Mouse (Mus musculus) liver, embryonic 18 days (tissue): ENCODE results near the gene Npcd. TPM values are rescaled to one million over a fixed set of nuclear protein-coding genes. Genes with fewer than 3 reads are reported as not detected.

Source experiments
- polyA plus RNA-seq: library from polyadenylated mRNA; depleted of rRNA; stranded (reverse); fragments of >200 nt; gene quantifications from 2 replicates; pipeline ENCODE4 v1.2.3, GENCODE M21; 2012; rRNA removed

Gene Npcd
- polyA plus RNA-seq: not detected in 2 replicates

DNA sequence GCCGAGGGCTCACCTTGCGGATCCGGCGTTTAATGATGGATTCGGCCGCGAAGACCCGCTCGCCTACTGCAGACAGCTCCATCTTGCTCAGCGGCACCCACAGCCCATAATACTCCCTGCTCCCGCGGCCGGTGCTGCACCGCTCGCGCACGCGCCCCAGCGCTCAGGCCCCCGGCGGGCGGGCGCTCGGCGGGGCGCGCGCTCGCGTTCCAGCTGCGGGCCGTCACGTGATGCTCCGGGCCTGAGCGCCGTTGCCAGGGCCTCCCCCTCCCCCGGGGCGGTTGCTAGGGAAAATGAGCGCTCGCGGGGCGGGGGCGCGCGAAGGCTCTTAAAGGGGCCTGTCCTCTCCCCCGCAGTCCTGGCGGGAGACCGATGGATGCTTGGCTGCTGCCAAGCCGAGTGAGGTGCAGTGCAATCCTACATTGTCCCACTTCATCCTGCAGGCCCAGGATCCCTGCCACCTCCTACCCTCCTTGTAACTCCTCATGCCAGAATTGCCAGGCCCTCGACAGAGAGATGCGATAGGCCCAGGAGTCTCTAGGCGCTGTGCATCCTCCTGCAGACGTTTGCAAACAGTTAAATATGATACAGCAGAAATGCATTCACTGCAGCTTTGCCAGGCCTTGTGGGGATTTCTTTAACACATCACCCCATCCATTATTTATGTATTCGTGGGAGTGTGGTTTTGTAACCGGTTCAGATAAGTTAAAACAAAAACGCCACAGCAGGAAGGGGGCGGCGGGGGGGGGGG is at the start of gene Npcd, which contains the start of gene Cbx6:
TSS of gene Npcd (minus strand) at position 108 of the 751 bp plus-strand sequence.
TSS of gene Cbx6 (minus strand) at position 559 of the 751 bp plus-strand sequence.

DNA sequence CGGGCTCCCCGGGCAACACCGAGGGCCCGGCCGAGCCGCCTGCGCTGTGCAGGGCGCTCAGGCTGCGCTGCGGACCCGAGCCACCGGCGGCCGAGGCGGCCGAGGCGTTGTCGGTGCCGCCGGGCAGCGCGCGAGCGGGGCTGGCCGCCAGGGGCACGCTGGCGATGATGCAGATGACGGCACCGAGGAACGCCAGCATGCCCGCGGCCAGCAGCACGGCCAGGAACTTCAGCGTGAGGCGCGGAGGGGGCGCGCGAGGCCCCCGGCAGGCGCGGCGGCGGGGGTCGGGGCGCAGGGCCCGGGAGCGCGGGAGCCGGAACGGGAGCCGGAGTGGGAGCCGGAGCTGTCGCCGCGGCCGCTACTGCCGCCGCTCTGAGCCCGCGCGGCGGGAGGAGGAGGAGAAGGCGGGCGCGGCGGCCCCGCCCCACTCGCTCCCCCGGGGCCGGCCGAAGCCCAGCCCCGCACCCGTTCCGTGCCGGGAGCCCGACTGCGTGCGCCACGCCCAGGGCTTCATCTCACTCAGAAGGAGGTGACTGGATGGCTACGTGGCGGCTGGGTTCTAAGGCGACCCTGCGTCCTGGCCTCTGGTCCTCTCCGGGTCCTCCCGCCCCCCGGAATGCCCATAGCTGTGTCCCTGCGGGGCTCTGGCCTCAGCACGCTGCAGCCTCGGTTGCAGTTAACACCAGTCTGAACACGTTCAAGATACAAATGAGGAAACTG is 29.5 kb downstream of the Npcd start, which contains the start of gene Nptxr:
TSS of gene Nptxr (minus strand) at position 415 of the 720 bp plus-strand sequence.

DNA sequence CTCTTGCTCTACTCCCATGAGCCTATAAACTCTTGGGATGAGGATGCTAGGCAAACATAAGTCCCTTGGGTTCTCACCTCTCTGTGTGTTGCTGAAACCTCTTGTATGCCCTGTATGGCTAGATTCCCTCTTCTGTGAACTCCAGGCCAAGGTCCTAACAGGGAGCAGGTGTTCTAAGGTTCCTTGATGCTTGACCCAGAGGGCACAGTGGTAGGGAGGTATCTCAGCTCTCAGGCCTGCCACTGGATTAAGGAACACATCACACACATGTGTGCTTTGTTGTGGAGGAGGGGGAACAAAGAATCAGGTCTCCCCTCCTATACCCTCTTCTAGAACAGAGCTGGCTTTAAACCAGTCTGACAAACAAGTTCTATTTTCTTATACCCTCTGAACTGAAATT is 56.3 kb downstream of the Npcd start, which contains the start of gene Dnal4:
TSS of gene Dnal4 (minus strand) at position 101 of the 400 bp plus-strand sequence.

DNA sequence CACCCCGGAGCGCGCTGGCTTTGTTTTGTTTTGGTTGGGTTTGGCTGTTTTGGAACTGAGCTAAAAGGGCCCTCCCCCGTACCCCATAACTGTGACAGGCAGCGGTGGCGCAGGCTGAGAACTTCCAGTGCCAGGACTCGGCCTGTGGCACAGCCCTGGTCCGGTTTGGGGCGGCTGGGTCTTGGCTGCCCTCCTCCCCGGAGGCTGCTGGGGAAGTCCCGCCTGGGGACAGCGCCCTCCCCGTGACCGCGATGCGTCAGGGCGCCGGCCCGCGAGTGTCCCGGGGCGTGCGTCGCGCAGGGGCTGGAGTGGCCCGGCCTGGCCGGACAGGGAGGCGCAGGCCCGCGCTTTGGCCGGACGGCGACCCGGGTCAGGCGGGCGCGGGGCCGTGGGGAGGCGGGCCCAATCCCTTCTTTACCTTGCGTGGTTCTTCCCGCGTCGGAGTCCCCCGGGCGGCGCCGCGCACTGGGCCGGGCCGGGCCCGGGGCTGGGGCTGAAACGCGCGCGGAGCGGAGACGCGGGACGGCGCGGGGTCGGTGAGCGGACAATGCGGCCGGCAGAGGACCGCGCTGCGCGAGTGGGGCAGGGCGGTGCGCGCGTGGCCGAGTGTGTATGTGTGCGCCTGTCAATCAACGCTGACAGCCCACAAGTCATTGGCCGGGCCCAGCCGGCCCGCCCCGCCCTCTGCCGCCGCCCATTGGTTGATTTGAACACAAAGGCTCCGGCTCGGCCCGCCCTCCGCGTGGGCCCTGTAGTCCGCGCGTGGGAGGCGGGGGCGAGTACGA is 91.9 kb downstream of the Npcd start, which contains the start of gene Sun2:
TSS of gene Sun2 (minus strand) at position 616 of the 785 bp plus-strand sequence.

Other genes with a start within 250 kb of the Npcd start
- 0.26 and 0.46 TPM in 2 replicates for gene Dmc1, start 229.1 kb downstream of the Npcd start, polyA plus RNA-seq
- gene Fam227a, start 175.3 kb downstream of the Npcd start, polyA plus RNA-seq: 0.47 and 0.53 TPM in 2 replicates
- gene Cby1, start 175.0 kb downstream of the Npcd start, polyA plus RNA-seq: 3.8 and 4.5 TPM in 2 replicates
- 55.2 and 55.6 TPM in 2 replicates for gene Tomm22, start 163.4 kb downstream of the Npcd start, polyA plus RNA-seq
- gene Josd1, start 146.3 kb downstream of the Npcd start, polyA plus RNA-seq: 22.9 and 24.2 TPM in 2 replicates
- gene Gtpbp1, start 143.4 kb downstream of the Npcd start, polyA plus RNA-seq: 12.5 and 14.7 TPM in 2 replicates
- gene Sun2, start 91.7 kb downstream of the Npcd start, polyA plus RNA-seq: 17.9 and 20.3 TPM in 2 replicates
- 7.8 and 8.9 TPM in 2 replicates for gene Dnal4, start 56.4 kb downstream of the Npcd start, polyA plus RNA-seq
- gene Nptxr, start 29.5 kb downstream of the Npcd start, polyA plus RNA-seq: 0.14 and 0.16 TPM in 2 replicates
- 4.4 and 4.7 TPM in 2 replicates for gene Cbx6, start 451 bp upstream of the Npcd start, polyA plus RNA-seq
- 31.2 and 32.9 TPM in 2 replicates for gene Apobec3, start 57.4 kb upstream of the Npcd start, polyA plus RNA-seq
- gene Cbx7, start 136.9 kb upstream of the Npcd start, polyA plus RNA-seq: 2.4 and 3.2 TPM in 2 replicates
- gene Pdgfb, start 180.7 kb upstream of the Npcd start, polyA plus RNA-seq: 1.7 and 1.8 TPM in 2 replicates